Comparison of ENCODE assay signal across 24 mouse cellular contexts in the genomic region with DNA sequence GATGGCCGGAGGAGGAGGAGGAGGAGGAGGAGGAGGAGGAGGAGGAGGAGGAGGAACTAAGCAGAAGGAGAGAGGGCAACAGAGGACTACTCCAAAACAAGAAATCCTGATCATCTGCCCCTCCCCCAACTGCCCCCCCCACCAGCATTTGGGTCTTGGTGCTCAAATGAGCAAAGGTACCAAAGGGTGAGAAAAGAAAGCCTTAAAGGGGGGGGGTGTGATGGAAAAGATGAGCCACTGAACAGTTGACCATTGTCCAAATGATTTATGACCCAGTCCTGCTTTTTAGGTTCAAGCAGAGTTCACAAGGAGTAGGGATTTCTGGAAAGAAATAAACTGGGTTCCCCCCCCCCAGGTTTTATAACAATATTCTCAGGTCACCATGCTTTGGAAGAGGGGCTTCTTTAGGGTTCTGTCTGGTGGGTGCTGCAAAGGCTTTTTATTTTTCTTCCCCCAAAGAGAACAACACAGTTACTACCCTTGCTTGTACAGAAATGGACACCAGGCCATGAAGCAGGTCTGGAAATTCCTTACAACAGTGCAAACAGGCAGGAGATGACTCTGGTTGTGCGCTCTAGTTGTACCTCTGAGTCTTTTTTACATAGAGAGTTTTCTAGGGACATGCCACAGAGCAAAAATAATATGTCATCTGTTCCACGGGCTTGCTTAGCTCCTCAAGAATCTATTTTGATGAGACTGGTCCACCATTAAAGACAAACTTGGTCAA. TPM values are rescaled to one million over a fixed set of nuclear protein-coding genes. Genes with fewer than 3 reads are reported as not detected.
A peak's percentile ranks its signal among the peaks of the same experiment; 100 is the strongest.
DNase-seq lines count a peak whose midpoint lies in the region; ATAC-seq and TF ChIP-seq lines count a peak whose summit lies in the region.
"Had no signal": no experiment of that assay in that cellular context is flagged by ENCODE, and none has a peak within 500 bp of the region (broad histone marks: within the 10 kb centered on the region; RNA-seq: fewer than 3 reads in every experiment).

No protein-coding gene starts in this region.

- H3K27me3 ChIP-seq in intestine, embryonic 15.5 days (replicated peaks): peaks cover 79% of the 10 kb centered on the region
- peaks cover 83% of the 10 kb centered on the region for H3K27me3 ChIP-seq in intestine, postnatal 0 days (replicated peaks; ENCODE audit: control insufficient read depth, insufficient read depth, low read length)
- peaks cover 72% of the 10 kb centered on the region for H3K27me3 ChIP-seq in hindbrain, embryonic 11.5 days (ENCODE audit: control insufficient read depth, insufficient read depth, low read length)
- no peaks in the 10 kb centered on the region for H3K27me3 ChIP-seq in neural tube, embryonic 11.5 days (ENCODE audit: control insufficient read depth, insufficient read depth, low read length)

- peaks cover 12% of the 10 kb centered on the region for H3K4me1 ChIP-seq in intestine, embryonic 15.5 days (replicated peaks)
- H3K4me1 ChIP-seq in intestine, postnatal 0 days (replicated peaks; ENCODE audit: control insufficient read depth, insufficient read depth, low read length): no peaks in the 10 kb centered on the region
- no peaks in the 10 kb centered on the region for H3K4me1 ChIP-seq in hindbrain, embryonic 11.5 days (replicated peaks; ENCODE audit: control insufficient read depth, insufficient read depth, low read length)
- H3K4me1 ChIP-seq in neural tube, embryonic 11.5 days (ENCODE audit: control insufficient read depth, insufficient read depth, low read length): peaks cover 80% of the 10 kb centered on the region
- H3K4me1 ChIP-seq: liver, embryonic 12.5 days; midbrain, embryonic 15.5 days had no signal

- WGBS in intestine, embryonic 15.5 days: 60% methylated on average over 2 of the region's 3 CpGs
- WGBS in intestine, postnatal 0 days: 50% methylated on average over 2 of the region's 3 CpGs
- WGBS in hindbrain, embryonic 11.5 days: 20% methylated on average over 2 of the region's 3 CpGs
- 19% methylated on average over 2 of the region's 3 CpGs for WGBS in neural tube, embryonic 11.5 days

- H3K27ac ChIP-seq in intestine, embryonic 15.5 days: no peak overlapping the region
- no peak overlapping the region for H3K27ac ChIP-seq in intestine, postnatal 0 days (ENCODE audit: low read depth, low read length)
- peak overlapping the region; percentile 95 for H3K27ac ChIP-seq in hindbrain, embryonic 11.5 days (ENCODE audit: low read depth, low read length)
- H3K27ac ChIP-seq in neural tube, embryonic 11.5 days (ENCODE audit: low read depth, low read length): peak overlapping the region; percentile 99
- H3K27ac ChIP-seq: liver, embryonic 12.5 days; lung, embryonic 15.5 days; macrophage; midbrain, embryonic 15.5 days had no signal

- no peak for TF ChIP-seq POLR2A in brain, embryonic 14.5 days (IDR thresholded peaks at IDR 0.05; ENCODE audit: borderline replicate concordance, extremely low read depth, insufficient read depth, insufficient read length, poor library complexity, severe bottlenecking)

- no peak for TF ChIP-seq CTCF in intestine, postnatal 0 days (IDR thresholded peaks at IDR 0.05; ENCODE audit: low read depth)
- no peak for TF ChIP-seq CTCF in brain, embryonic 14.5 days (IDR thresholded peaks at IDR 0.05; ENCODE audit: borderline replicate concordance, extremely low read depth, insufficient read depth, insufficient read length)

- DNase-seq in brain, embryonic 14.5 days (ENCODE audit: low read depth): peak; percentile 2
- peak; percentile 56 for DNase-seq in hindbrain, embryonic 11.5 days (ENCODE audit: low spot score)
- DNase-seq in neural tube, embryonic 11.5 days (ENCODE audit: low spot score): peak; percentile 81
- no peak for DNase-seq in urinary bladder, postnatal 36 days (ENCODE audit: low spot score in 2 of 2)
- no peak for DNase-seq in thymus, postnatal 4 days
- DNase-seq: adrenal gland, postnatal 14 days; B cell, adult 2 months; cerebellum, adult 18-20 months; gastrocnemius, postnatal 25 days; kidney, adult 11 months; retina, postnatal 1 day had no signal

- 0 out of 2 replicates have a peak, but pooled peaks have one; percentile 2 for ATAC-seq in intestine, embryonic 15.5 days
- ATAC-seq in intestine, postnatal 0 days: no peak
- no peak for ATAC-seq in hindbrain, embryonic 11.5 days (ENCODE audit: low FRiP score)
- ATAC-seq in neural tube, embryonic 11.5 days (ENCODE audit: insufficient read depth, low FRiP score, low TSS enrichment): peak; percentile 10
- ATAC-seq in monocyte, adult 5-6 weeks (replicated peaks; ENCODE audit: insufficient number of reproducible peaks, low FRiP score, low TSS enrichment, poor library complexity, severe bottlenecking): no peak
- ATAC-seq: liver, embryonic 12.5 days; midbrain, embryonic 15.5 days had no signal

- no peaks in the 10 kb centered on the region for H3K36me3 ChIP-seq in intestine, embryonic 15.5 days
- no peaks in the 10 kb centered on the region for H3K36me3 ChIP-seq in intestine, postnatal 0 days (ENCODE audit: control insufficient read depth, insufficient read depth)
- no peaks in the 10 kb centered on the region for H3K36me3 ChIP-seq in hindbrain, embryonic 11.5 days (ENCODE audit: control insufficient read depth, insufficient read depth, low read length)
- H3K36me3 ChIP-seq in neural tube, embryonic 11.5 days (ENCODE audit: control insufficient read depth, insufficient read depth, low read length): peaks cover 2% of the 10 kb centered on the region
- H3K36me3 ChIP-seq: liver, embryonic 12.5 days; lung, embryonic 15.5 days; midbrain, embryonic 15.5 days had no signal

- H3K4me2 ChIP-seq in intestine, embryonic 15.5 days (replicated peaks): no peak overlapping the region
- H3K4me2 ChIP-seq in intestine, postnatal 0 days (replicated peaks; ENCODE audit: low read depth): no peak overlapping the region
- peak overlapping the region; percentile 54; the same call in 1 of the 2 replicates for H3K4me2 ChIP-seq in hindbrain, embryonic 11.5 days (replicated peaks; ENCODE audit: low read depth, low read length)
- H3K4me2 ChIP-seq in neural tube, embryonic 11.5 days (ENCODE audit: low read depth): no peak overlapping the region; the same call in 1 of the 2 replicates
- H3K4me2 ChIP-seq: liver, embryonic 12.5 days; lung, embryonic 15.5 days; midbrain, embryonic 15.5 days had no signal

- H3K4me3 ChIP-seq in intestine, embryonic 15.5 days (replicated peaks): no peak overlapping the region
- no peak overlapping the region for H3K4me3 ChIP-seq in intestine, postnatal 0 days (ENCODE audit: low read depth, low read length)
- no peak overlapping the region for H3K4me3 ChIP-seq in hindbrain, embryonic 11.5 days (ENCODE audit: low read depth, low read length)
- H3K4me3 ChIP-seq in neural tube, embryonic 11.5 days (ENCODE audit: low read depth, low read length): no peak overlapping the region
- H3K4me3 ChIP-seq: liver, embryonic 12.5 days; lung, embryonic 15.5 days; midbrain, embryonic 15.5 days had no signal

- H3K9me3 ChIP-seq in intestine, embryonic 15.5 days: no peaks in the 10 kb centered on the region
- H3K9me3 ChIP-seq in intestine, postnatal 0 days (ENCODE audit: control insufficient read depth): no peaks in the 10 kb centered on the region
- H3K9me3 ChIP-seq in hindbrain, embryonic 11.5 days (ENCODE audit: control insufficient read depth, low read length): no peaks in the 10 kb centered on the region
- no peaks in the 10 kb centered on the region for H3K9me3 ChIP-seq in neural tube, embryonic 11.5 days (ENCODE audit: control insufficient read depth, low read length)
- H3K9me3 ChIP-seq: liver, embryonic 12.5 days; lung, embryonic 15.5 days; midbrain, embryonic 15.5 days had no signal

- H3K9ac ChIP-seq in intestine, embryonic 15.5 days: no peak overlapping the region
- H3K9ac ChIP-seq in intestine, postnatal 0 days (ENCODE audit: low read depth, low read length): no peak overlapping the region
- H3K9ac ChIP-seq in hindbrain, embryonic 11.5 days (ENCODE audit: low read depth, low read length): no peak overlapping the region
- peak overlapping the region; percentile 3; the same call in 1 of the 2 replicates for H3K9ac ChIP-seq in neural tube, embryonic 11.5 days (ENCODE audit: low read length)
- H3K9ac ChIP-seq: liver, embryonic 12.5 days; lung, embryonic 15.5 days; midbrain, embryonic 15.5 days had no signal

RNA-seq across cellular contexts. Expression of gene Gm28230, which starts 14.9 kb away (rescaled TPM):
- 0.55 and 0.73 TPM in 2 replicates for polyA plus RNA-seq in intestine, embryonic 15.5 days (2015; fragmentation: Nextera tagmentation; extraction: Ambion mirVana)
- 0.17 TPM in 1 of 2 replicates, not detected in the other for polyA plus RNA-seq in intestine, postnatal 0 days (2015; fragmentation: Nextera tagmentation; extraction: Ambion mirVana)
- polyA plus RNA-seq in brain, embryonic 14.5 days (2012; rRNA removed): 0.44 and 1.7 TPM in 2 replicates
- 0.73 and 0.89 TPM in 2 replicates for polyA plus RNA-seq in hindbrain, embryonic 11.5 days (2014; fragmentation: Nextera tagmentation; extraction: Ambion mirVana)
- polyA plus RNA-seq in neural tube, embryonic 11.5 days (2014; fragmentation: Nextera tagmentation; extraction: Ambion mirVana): 3.9 and 5.5 TPM in 2 replicates
- not detected in 3 replicates for total RNA-seq in monocyte, adult 5-6 weeks (2017)
- total RNA-seq: layer of hippocampus, postnatal 25 days; neutrophil, adult 5-6 weeks had no signal
- polyA plus RNA-seq: embryonic facial prominence, embryonic 14.5 days; heart, postnatal 0 days; liver, embryonic 12.5 days; macrophage; midbrain, embryonic 15.5 days had no signal

RNA-seq across cellular contexts. Expression of gene Hoxd1, which starts 21.4 kb away (rescaled TPM):
- 0.09 and 0.10 TPM in 2 replicates for polyA plus RNA-seq in intestine, embryonic 15.5 days (2015; fragmentation: Nextera tagmentation; extraction: Ambion mirVana)
- not detected in 2 replicates for polyA plus RNA-seq in intestine, postnatal 0 days (2015; fragmentation: Nextera tagmentation; extraction: Ambion mirVana)
- polyA plus RNA-seq in brain, embryonic 14.5 days (2012; rRNA removed): 0.34 and 1.3 TPM in 2 replicates
- 1.5 and 1.7 TPM in 2 replicates for polyA plus RNA-seq in hindbrain, embryonic 11.5 days (2014; fragmentation: Nextera tagmentation; extraction: Ambion mirVana)
- polyA plus RNA-seq in neural tube, embryonic 11.5 days (2014; fragmentation: Nextera tagmentation; extraction: Ambion mirVana): 9.0 and 9.8 TPM in 2 replicates
- not detected in 3 replicates for total RNA-seq in monocyte, adult 5-6 weeks (2017)
- total RNA-seq: adrenal gland, postnatal 14 days; gastrocnemius, postnatal 25 days; neutrophil, adult 5-6 weeks had no signal
- polyA plus RNA-seq: heart, postnatal 0 days; large intestine, adult 2 months; liver, embryonic 12.5 days; lung, embryonic 15.5 days; macrophage; midbrain, embryonic 15.5 days; small intestine, adult 2 months had no signal

RNA-seq across cellular contexts. Expression of gene Hoxd4, which starts 29.7 kb away (rescaled TPM):
- polyA plus RNA-seq in intestine, embryonic 15.5 days (2015; fragmentation: Nextera tagmentation; extraction: Ambion mirVana): 1.2 and 1.6 TPM in 2 replicates
- polyA plus RNA-seq in intestine, postnatal 0 days (2015; fragmentation: Nextera tagmentation; extraction: Ambion mirVana): 0.20 and 0.51 TPM in 2 replicates
- 0.81 and 5.5 TPM in 2 replicates for polyA plus RNA-seq in brain, embryonic 14.5 days (2012; rRNA removed)
- polyA plus RNA-seq in hindbrain, embryonic 11.5 days (2014; fragmentation: Nextera tagmentation; extraction: Ambion mirVana): 3.3 and 3.7 TPM in 2 replicates
- polyA plus RNA-seq in neural tube, embryonic 11.5 days (2014; fragmentation: Nextera tagmentation; extraction: Ambion mirVana): 9.2 and 11.2 TPM in 2 replicates
- total RNA-seq in monocyte, adult 5-6 weeks (2017): not detected in 3 replicates
- total RNA-seq: layer of hippocampus, postnatal 25 days; neutrophil, adult 5-6 weeks had no signal
- polyA plus RNA-seq: liver, embryonic 12.5 days; macrophage; midbrain, embryonic 15.5 days had no signal

RNA-seq across cellular contexts. Expression of gene Hoxd3, which starts 29.7 kb away (rescaled TPM):
- polyA plus RNA-seq in intestine, embryonic 15.5 days (2015; fragmentation: Nextera tagmentation; extraction: Ambion mirVana): 18.8 and 19.2 TPM in 2 replicates
- 3.2 and 3.3 TPM in 2 replicates for polyA plus RNA-seq in intestine, postnatal 0 days (2015; fragmentation: Nextera tagmentation; extraction: Ambion mirVana)
- 9.6 and 47.4 TPM in 2 replicates for polyA plus RNA-seq in brain, embryonic 14.5 days (2012; rRNA removed)
- 49.5 and 58.0 TPM in 2 replicates for polyA plus RNA-seq in hindbrain, embryonic 11.5 days (2014; fragmentation: Nextera tagmentation; extraction: Ambion mirVana)
- polyA plus RNA-seq in neural tube, embryonic 11.5 days (2014; fragmentation: Nextera tagmentation; extraction: Ambion mirVana): 52.7 and 55.0 TPM in 2 replicates
- not detected in 3 replicates for total RNA-seq in monocyte, adult 5-6 weeks (2017)
- total RNA-seq: gastrocnemius, postnatal 25 days; layer of hippocampus, postnatal 25 days; neutrophil, adult 5-6 weeks had no signal
- polyA plus RNA-seq: macrophage had no signal

RNA-seq across cellular contexts. Expression of gene Hoxd8, which starts 37.0 kb away (rescaled TPM):
- 4.2 and 5.1 TPM in 2 replicates for polyA plus RNA-seq in intestine, embryonic 15.5 days (2015; fragmentation: Nextera tagmentation; extraction: Ambion mirVana)
- polyA plus RNA-seq in intestine, postnatal 0 days (2015; fragmentation: Nextera tagmentation; extraction: Ambion mirVana): 2.2 and 2.7 TPM in 2 replicates
- polyA plus RNA-seq in brain, embryonic 14.5 days (2012; rRNA removed): 0.73 and 1.6 TPM in 2 replicates
- polyA plus RNA-seq in hindbrain, embryonic 11.5 days (2014; fragmentation: Nextera tagmentation; extraction: Ambion mirVana): 0.19 and 0.50 TPM in 2 replicates
- polyA plus RNA-seq in neural tube, embryonic 11.5 days (2014; fragmentation: Nextera tagmentation; extraction: Ambion mirVana): 21.3 and 23.1 TPM in 2 replicates
- total RNA-seq in monocyte, adult 5-6 weeks (2017): not detected in 3 replicates
- total RNA-seq: layer of hippocampus, postnatal 25 days; neutrophil, adult 5-6 weeks had no signal
- polyA plus RNA-seq: macrophage had no signal

Comparison
In these comparisons a context has a peak if more than half of its experiments do, and no peak if none do; other contexts are left out.
1. ATAC-seq: peak in intestine, embryonic 15.5 days (single experiment) and neural tube, embryonic 11.5 days (single experiment); none in intestine, postnatal 0 days (single experiment), hindbrain, embryonic 11.5 days (single experiment) and monocyte, adult 5-6 weeks (single experiment).
2. H3K27ac ChIP-seq: peak in hindbrain, embryonic 11.5 days (single experiment) and neural tube, embryonic 11.5 days (single experiment); none in intestine, embryonic 15.5 days (single experiment) and intestine, postnatal 0 days (single experiment).
3. DNase-seq: peak in brain, embryonic 14.5 days (single experiment), hindbrain, embryonic 11.5 days (single experiment) and neural tube, embryonic 11.5 days (single experiment); none in urinary bladder, postnatal 36 days (0 of 2) and thymus, postnatal 4 days (single experiment).